Mouse (Mus musculus) myocyte (in vitro differentiated cells): ENCODE measurements at regions not wholly inside any gene's neighbourhood (a gene's known extent, or its start where the extent isn't known, plus 50 kb on each side); places are given as distances from the start of the nearest gene placed in this dataset.

Source experiments
- E2F4 ChIP-seq: IDR thresholded peaks from one replicate; pipeline ENCODE4 v1.6.1; 2011; ENCODE audit warnings: mild to moderate bottlenecking, control low read depth, moderate library complexity; ENCODE audit not compliant: insufficient read depth
- MYOD1 ChIP-seq, 3 experiments: IDR thresholded peaks; one replicate each; pipeline ENCODE4 v1.6.1; 2011; ENCODE audit warnings: control low read depth in 2 of 3, low read depth in 2 of 3, mild to moderate bottlenecking in 2 of 3, moderate library complexity in 1 of 3; ENCODE audit not compliant: insufficient read length in 2 of 3, control insufficient read depth in 1 of 3
- MYOG ChIP-seq, 3 experiments: IDR thresholded peaks; one replicate each; pipeline ENCODE4 v1.6.1; 2011; ENCODE audit warnings: control low read depth in 2 of 3, low read depth in 2 of 3, mild to moderate bottlenecking in 2 of 3; ENCODE audit not compliant: insufficient read length in 2 of 3, control insufficient read depth in 1 of 3, insufficient read depth in 1 of 3
- POLR2A ChIP-seq: IDR thresholded peaks from one replicate; pipeline ENCODE4 v1.6.1; 2011; ENCODE audit warnings: low read depth, mild to moderate bottlenecking, control low read depth, moderate library complexity; ENCODE audit not compliant: insufficient read length
- TCF12 ChIP-seq: IDR thresholded peaks from one replicate; pipeline ENCODE4 v1.6.1; 2011; ENCODE audit warnings: mild to moderate bottlenecking, control low read depth; ENCODE audit not compliant: poor library complexity, insufficient read depth, severe bottlenecking

DNA sequence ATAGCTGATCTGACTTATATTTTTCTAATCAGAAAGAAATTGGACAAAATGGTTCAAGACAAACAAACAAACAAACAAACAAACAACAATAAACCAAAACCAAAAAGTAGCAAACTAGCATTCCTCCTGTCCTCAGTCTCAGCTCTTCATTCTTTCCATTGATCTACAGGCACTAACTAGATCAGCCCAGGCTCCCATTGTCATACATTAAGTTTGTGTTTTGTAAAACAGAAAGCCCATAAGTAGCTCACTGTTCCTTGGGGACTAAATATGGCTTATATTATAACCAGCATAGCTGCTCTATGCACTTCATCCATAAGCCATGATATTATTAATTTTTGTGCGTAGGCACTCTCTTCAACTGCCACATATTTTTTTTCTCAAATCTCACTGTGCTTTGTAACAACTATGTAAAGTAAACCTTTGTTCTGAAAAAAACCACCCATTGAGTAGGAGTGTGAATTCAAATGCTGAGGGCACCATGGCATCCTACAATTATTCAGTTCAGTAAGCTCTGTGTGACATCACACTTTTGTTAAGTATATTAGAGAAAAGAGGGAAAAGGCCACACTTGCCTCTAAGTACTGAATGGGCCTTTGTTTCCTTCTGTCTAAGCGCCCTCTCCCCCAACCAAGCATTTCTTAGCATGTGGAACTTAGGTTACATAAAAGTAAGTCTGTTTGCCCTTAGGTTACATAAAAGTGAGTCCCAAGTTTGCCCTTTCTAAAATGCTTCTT, 108.7 kb upstream of the Abcb5 start:
- no peak for TF ChIP-seq POLR2A
- TF ChIP-seq MYOD1 (IDR thresholded peaks at IDR 0.05; ENCODE audit: control insufficient read depth in 1 of 3, insufficient read length in 2 of 3, low read depth in 2 of 3): no peak
- no peak for TF ChIP-seq TCF12
- TF ChIP-seq E2F4: no peak
- TF ChIP-seq MYOG (IDR thresholded peaks at IDR 0.05; ENCODE audit: control insufficient read depth in 1 of 3, insufficient read depth in 1 of 3, insufficient read length in 2 of 3, low read depth in 2 of 3): no peak
